Mouse (Mus musculus): Measurements from ENCODE around the gene Ifna4.
"Not testable (repeated sequence)": the region's sequence is repeated elsewhere in the genome, so short reads cannot be mapped to it uniquely, and the experiment has no call there.

Gene Ifna4

DNA sequence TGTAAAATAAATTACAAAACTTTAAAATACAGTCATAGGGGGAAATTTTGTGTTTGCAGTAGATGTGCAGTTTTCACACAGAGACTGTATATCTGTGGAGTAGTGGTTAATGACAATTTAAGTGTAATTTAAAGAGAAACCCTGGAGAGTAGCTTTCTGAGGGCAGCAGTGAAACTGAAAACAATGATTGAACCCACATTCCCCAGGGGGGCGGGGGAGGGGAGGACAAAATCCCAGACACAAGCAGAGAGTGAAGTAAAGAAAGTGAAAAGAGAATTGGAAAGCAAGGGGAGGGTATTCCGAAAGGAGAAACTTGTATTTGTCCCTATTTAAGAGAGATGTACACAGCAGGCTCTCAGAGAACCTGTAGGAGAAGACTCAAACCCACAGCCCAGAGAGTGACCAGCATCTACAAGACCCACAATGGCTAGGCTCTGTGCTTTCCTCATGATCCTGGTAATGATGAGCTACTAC, at the start of gene Ifna4:
Ifna4 (plus strand) TSS at position 424 of the 474 bp plus-strand sequence.
- DNase-seq: no peak

DNA sequence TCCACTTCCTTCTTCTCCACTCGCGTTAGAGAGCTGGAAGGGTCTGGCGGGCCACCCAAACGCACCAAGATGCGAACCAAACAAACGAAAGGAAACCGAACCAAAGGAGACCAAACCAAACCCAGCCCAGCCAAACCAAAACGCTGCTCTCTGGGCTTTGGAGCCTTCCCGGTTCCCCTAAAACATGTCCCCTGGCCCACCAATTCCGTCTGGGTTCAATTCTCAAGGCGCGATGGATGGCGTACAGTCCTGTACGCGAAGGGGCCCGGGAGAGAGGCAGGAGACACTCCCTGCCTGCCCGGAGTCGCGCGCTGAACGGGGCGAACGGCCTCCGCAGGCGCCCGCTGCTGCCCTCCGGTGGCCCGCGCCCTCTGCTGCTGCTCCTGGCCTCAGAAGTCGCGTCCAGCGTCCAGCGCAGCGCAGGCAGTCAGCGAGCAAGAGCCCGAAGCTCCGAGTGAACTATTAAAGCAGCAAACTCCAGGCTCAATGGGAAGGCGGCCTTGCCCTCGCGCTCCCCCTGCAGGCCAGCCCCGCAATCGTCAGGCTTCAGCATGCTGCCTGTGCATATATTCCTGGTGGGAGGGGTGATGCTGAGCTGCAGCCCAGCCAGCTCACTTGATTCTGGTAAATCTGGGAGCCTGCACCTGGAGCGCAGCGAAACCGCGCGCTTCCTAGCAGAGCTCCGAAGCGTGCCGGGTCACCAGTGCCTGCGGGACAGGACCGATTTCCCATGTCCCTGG, 47.6 kb upstream of the Ifna4 start, which contains the start of gene Gm13275:
Gm13275 (plus strand) TSS at position 552 of the 740 bp plus-strand sequence.
- DNase-seq: peak; percentile 85

DNA sequence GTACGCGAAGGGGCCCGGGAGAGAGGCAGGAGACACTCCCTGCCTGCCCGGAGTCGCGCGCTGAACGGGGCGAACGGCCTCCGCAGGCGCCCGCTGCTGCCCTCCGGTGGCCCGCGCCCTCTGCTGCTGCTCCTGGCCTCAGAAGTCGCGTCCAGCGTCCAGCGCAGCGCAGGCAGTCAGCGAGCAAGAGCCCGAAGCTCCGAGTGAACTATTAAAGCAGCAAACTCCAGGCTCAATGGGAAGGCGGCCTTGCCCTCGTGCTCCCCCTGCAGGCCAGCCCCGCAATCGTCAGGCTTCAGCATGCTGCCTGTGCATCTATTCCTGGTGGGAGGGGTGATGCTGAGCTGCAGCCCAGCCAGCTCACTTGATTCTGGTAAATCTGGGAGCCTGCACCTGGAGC, 44.6 kb upstream of the Ifna4 start, which contains the start of gene Gm13279:
Gm13279 (plus strand) TSS at position 301 of the 400 bp plus-strand sequence.
- not testable (repeated sequence) for DNase-seq

DNA sequence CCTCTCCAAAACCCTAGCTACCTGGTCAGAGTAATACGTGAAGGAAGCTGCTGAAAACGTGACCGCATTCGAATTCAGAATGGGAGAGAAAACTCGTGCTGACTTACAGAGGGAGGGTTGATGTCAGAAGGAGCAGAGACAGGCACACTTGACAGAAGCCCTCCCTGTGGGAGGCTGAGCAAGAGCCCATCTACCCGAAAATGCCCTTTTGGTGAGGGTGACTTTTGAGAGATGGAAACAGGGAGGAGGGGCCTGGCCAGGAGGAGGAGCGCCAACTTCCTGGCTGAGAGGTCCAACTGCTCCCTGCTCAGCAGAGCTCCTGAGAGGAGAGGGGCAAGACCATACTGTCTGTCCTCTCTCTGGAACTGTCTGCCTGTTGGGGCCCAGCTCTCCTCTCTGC, 42.3 kb upstream of the Ifna4 start, which contains the start of gene Gm13285:
Gm13285 (plus strand) TSS at position 301 of the 400 bp plus-strand sequence.
- DNase-seq: not testable (repeated sequence)

DNA sequence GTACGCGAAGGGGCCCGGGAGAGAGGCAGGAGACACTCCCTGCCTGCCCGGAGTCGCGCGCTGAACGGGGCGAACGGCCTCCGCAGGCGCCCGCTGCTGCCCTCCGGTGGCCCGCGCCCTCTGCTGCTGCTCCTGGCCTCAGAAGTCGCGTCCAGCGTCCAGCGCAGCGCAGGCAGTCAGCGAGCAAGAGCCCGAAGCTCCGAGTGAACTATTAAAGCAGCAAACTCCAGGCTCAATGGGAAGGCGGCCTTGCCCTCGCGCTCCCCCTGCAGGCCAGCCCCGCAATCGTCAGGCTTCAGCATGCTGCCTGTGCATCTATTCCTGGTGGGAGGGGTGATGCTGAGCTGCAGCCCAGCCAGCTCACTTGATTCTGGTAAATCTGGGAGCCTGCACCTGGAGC, 38.7 kb upstream of the Ifna4 start, which contains the start of gene Gm13287:
Gm13287 (plus strand) TSS at position 301 of the 400 bp plus-strand sequence.
- not testable (repeated sequence) for DNase-seq

DNA sequence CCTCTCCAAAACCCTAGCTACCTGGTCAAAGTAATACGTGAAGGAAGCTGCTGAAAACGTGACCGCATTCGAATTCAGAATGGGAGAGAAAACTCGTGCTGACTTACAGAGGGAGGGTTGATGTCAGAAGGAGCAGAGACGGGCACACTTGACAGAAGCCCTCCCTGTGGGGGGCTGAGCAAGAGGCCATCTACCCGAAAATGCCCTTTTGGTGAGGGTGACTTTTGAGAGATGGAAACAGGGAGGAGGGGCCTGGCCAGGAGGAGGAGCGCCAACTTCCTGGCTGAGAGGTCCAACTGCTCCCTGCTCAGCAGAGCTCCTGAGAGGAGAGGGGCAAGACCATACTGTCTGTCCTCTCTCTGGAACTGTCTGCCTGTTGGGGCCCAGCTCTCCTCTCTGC, 36.4 kb upstream of the Ifna4 start, which contains the start of gene Gm13288:
Gm13288 (plus strand) TSS at position 301 of the 400 bp plus-strand sequence.
- not testable (repeated sequence) for DNase-seq

DNA sequence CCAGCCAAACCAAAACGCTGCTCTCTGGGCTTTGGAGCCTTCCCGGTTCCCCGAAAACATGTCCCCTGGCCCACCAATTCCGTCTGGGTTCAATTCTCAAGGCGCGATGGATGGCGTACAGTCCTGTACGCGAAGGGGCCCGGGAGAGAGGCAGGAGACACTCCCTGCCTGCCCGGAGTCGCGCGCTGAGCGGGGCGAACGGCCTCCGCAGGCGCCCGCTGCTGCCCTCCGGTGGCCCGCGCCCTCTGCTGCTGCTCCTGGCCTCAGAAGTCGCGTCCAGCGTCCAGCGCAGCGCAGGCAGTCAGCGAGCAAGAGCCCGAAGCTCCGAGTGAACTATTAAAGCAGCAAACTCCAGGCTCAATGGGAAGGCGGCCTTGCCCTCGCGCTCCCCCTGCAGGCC, 35.9 kb upstream of the Ifna4 start:
- DNase-seq: not testable (repeated sequence)

DNA sequence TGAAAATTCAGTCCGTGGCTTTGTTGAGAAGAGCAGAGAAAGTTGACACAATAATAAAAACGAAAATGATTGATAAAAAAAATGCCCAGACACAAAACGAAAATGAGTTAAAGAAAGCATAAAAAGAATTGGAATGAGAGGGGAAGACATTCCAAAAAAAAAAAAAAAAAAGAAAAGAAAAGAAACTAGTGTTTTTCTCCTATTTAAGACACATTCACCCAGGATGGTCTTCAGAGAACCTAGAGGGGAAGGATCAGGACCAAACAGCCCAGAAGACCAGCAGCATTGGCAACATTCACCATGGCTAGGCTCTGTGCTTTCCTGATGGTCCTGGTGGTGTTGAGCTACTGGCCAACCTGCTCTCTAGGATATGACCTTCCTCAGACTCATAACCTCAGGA, 25.7 kb upstream of the Ifna4 start, which contains the start of gene Ifna7:
Ifna7 (plus strand) TSS at position 301 of the 400 bp plus-strand sequence.
- DNase-seq: no peak

DNA sequence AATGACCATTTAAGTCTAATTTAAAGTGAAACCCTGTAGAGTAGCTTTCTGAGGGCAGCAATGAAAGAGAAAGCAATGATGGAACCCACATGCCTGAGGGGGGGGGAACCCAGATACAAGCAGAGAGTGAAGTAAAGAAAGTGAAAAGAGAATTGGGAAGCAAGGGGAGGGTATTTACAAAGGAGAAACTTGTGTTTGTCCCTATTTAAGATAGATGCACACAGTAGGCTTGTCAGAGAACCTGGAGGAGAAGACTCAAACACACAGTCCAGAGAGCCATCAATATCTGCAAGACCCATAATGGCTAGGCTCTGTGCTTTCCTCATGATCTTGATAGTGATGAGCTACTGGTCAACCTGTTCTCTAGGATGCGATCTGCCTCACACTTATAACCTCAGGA, 22.0 kb upstream of the Ifna4 start, which contains the start of gene Ifna11:
Ifna11 (plus strand) TSS at position 301 of the 400 bp plus-strand sequence.
- no peak for DNase-seq

DNA sequence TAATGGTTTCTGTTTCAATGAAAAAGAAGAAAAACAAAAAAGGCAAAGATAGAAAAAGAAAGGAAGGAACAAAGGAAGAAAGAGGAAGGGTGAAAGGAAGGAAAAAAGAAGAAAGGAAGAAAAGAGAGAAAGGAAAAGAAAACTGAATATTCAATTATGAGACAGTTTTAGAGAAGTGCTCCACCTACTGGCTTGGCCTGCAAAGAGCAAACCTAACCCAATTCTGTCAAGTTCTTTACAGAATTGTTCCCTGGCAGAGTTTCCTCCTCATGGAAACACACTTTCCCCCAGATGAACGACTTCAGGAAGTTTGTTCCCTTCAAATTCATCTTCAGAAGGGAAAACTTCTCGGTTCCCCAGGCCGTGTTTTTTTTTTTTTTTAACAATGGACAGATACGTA, 18.7 kb upstream of the Ifna4 start:
- no peak for DNase-seq

DNA sequence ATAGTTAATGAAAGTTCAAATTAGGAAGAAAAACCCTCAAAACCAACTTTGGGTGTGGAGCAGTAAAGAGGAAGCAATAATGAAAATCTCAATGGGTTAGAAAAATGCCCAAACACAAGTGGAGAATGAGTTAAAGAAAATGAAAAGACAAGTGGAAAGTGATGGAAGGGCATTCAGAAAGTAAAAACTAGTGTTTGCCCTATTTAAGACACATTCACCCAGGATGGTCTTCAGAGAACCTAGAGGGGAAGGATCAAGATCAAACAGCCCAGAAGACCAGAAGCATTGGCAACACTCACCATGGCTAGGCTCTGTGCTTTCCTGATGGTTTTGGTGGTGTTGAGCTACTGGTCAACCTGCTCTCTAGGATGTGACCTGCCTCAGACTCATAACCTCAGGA, 14.5 kb upstream of the Ifna4 start, which contains the start of gene Ifna6:
Ifna6 (plus strand) TSS at position 301 of the 400 bp plus-strand sequence.
- not testable (repeated sequence) for DNase-seq

DNA sequence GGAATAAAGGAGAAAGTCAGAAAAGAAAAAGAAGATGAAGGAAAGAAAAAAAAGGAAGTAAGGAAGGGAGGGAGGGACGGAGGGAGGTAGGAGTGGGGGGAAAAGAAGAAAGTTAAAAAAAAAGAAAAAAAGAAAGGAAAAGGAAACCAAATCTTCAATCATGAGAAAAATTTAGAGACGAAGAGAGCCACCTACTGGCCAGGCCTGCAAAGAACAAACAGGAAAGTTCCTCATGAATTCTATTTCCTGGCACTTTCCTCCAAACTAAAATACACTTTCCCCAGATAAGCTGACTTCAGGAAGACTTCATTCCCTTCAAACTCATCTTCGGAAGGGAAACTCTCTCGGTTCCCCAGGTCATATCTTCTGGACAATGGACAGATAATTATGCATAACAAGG, 11.1 kb upstream of the Ifna4 start:
- no peak for DNase-seq

DNA sequence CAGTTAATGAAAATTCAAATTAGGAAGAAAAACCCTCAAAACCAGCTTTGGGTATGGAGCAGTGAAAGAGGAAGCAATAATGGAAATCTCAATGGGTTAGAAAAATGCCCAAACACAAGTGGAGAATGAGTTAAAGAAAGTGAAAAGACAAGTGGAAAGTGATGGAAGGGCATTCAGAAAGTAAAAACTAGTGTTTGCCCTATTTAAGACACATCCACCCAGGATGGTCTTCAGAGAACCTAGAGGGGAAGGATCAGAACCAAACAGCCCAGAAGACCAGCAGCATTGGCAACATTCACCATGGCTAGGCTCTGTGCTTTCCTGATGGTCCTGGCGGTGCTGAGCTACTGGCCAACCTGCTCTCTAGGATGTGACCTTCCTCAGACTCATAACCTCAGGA, 6.4 kb upstream of the Ifna4 start, which contains the start of gene Ifna5:
Ifna5 (plus strand) TSS at position 301 of the 400 bp plus-strand sequence.
- DNase-seq: not testable (repeated sequence)

DNA sequence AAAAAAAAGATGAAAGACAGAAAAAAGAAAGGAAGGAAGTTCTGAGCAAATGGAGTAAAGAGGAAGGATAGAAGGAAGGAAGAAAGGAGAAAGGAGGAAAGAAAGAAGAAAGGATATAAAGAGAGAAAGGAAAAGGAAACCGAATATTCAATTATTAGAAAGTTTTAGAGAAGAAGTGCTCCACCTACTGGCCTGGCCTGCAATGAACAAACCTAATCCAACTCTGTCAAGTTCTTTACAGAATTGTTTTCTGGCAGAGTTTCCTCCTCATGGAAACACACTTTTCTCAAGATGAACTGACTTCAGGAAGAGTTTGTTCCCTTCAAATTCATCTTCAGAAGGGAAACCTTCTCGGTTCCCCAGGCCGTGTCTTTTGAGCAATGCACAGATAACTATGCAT, 2.8 kb upstream of the Ifna4 start:
- no peak for DNase-seq

DNA sequence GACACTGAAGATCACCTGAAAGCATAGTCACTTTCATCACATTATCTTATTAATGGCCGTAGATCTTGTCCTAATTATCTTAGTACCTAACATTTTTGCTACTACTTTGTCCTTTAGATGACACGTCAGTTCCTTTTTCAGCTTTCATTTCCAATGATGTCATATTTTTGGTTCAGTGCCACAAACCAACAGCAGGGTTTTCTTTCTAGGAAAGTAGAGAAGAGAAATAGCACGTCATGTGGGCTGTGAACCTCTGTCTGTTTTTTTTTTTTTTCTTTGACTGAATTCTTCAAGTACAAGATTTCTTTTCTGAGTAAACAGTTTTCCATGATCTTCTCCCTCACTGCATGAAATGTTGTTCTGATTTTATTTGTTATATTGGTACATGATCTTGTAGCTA, 1.6 kb upstream of the Ifna4 start:
- DNase-seq: no peak

DNA sequence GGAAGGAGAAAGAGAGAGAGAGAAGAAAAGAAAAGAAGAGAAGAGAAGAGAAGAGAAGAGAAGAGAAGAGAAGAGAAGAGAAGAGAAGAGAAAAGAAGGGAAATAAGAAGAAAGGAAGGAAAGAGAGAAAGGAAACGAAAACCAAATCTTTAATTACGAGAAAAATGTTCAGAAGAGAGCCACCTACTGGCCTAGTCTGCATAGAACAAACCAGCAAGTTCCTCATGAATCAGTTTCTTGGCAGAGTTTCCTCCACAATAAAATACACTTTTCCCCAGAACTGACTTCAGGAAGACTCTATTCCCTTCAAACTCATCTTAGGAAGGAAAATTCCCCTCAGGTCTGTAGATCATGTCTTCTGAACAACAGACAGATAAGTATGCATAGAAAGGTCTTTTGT, 3.7 kb downstream of the Ifna4 start:
- no peak for DNase-seq

DNA sequence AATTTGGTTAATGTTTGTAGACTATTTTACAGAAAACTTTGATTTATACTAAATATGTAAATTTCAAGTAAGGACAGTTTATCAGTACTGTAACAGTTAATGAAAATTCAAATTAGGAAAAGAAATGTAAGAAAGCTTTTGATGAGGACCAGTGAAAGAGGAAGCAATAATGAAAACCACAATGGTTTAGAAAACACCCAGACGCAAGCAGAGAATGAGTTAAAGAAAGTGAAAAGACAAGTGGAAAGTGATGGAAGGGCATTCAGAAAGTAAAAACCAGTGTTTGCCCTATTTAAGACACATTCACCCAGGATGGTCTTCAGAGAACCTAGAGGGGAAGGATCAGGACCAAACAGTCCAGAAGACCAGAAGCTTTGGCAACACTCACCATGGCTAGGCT, 8.0 kb downstream of the Ifna4 start, which contains the start of gene Ifna1:
Ifna1 (plus strand) TSS at position 390 of the 400 bp plus-strand sequence.
- no peak for DNase-seq

DNA sequence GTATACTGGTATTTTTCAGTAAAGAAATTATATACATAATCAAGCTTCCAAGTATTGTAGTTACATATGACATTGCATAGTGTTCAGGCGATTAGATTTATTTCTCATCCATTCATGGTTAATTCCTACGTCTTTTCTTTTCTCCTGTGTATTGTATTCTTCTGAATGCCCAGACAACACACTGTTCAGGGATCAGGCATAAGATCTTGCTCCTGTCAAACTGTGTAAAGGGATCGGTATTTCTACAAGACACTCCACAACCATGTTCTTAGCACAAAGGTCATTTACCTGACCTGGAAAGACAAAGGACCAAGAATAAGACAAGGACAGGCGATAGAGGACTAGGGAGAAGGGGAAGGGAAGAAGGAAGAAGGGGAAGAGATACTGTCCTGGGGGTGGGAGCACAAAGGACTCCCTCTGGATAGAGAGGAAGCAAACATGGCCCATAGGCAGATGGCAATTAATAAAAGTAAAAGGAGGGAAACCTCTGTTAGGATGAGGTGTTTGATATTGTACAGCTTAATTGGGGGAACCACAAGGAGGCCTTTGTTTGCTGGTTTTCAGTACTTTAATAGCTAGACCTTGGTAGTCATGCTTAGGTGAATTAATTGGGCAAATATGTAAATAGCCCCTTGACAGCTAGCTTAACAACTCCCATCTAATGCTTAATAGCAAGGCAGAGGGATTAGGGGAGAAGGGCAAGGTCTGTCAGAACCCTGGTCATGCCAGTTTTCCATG, 9.5 kb downstream of the Ifna4 start:
- no peak for DNase-seq

DNA sequence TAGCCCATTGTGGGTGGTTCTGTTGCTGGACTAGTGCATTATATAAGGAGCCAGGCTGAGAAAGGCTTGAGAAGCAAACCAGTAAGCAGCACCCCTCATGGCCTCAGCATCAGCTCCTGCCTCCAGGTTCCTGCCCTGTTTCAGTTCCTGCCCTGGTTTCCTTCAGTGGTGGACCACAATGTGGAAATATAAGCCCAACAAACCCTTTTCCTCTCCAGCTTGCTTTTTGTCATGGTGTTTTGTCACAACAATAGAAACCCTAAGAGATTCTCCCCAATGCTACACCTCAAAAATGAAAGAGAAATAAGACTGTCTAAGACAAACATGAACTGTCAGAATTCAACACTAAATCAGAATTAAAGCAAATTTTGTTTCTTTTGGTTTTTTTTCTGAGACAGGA, 17.6 kb downstream of the Ifna4 start:
- no peak for DNase-seq

DNA sequence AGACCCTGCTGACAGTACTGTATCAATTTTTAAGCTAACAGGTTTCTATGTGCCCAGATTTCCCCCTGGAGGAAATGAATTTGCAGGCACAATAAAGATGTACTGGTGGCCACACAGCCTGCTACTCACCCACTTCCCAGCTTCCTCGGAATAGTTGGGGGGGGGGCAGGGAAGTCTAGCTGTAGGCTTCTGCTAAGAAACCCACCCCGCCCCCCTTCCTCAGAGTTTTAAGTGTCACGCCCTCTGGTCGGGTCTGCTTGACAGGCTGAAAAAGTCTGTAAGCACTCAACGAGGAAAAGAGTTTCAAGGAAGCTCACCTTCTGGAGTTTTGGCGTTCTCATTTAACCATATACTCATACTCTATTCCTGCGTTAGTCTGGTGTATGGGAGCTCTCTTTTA, 21.6 kb downstream of the Ifna4 start:
- no peak for DNase-seq

DNA sequence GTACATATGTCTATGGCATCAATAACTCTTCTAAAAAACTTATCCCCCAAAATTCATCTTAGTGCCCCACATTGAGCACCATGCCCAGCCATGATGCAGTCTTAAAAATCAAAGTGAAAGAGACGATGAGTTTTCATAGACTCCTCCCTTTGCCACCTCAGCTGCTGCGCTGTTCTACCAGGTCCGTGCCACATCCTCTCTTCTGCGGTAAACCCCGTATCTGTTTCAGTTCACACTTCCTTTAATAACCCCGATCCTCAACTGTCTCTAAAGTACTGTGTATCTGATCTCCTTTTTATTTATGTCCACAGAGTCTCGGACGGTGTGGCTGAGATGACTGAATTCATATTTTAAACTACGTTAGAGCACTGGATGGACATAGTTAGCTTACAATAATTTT, 22.9 kb downstream of the Ifna4 start:
- no peak for DNase-seq

DNA sequence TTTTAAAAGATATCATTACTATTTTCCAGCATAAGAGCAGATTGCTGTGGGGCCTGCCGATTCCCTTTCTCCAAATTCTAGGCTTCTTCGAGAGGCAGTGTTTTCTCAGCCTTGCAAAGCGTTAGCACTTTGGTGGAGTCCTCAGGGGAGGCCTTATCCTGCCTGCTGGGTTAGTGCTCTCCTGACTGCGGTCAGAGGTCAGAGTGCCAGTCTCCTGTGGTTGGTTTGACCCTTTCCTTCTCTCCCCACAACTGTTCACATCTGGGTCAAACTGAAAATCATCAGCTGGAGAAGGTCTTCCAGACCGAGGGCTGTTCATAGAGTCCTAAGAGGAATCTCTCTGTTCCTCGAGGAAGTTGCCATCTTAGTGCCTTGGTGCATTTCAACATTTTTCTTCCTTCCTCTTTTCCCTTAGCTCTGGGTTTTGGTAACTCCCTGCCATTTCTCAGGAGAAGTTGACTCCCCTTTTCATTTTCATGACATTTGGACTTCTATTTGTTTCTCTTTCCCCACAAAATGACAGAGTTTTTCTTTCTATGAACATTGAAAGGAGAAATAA, 23.4 kb downstream of the Ifna4 start:
- DNase-seq: no peak
